Mouse (Mus musculus): Measurements from ENCODE around the gene Cdc26. TPM values are rescaled to one million over a fixed set of nuclear protein-coding genes. Genes with fewer than 3 reads are reported as not detected.

Gene Cdc26
- polyA plus RNA-seq, 1 experiment from 2014 or later: 231 TPM

DNA sequence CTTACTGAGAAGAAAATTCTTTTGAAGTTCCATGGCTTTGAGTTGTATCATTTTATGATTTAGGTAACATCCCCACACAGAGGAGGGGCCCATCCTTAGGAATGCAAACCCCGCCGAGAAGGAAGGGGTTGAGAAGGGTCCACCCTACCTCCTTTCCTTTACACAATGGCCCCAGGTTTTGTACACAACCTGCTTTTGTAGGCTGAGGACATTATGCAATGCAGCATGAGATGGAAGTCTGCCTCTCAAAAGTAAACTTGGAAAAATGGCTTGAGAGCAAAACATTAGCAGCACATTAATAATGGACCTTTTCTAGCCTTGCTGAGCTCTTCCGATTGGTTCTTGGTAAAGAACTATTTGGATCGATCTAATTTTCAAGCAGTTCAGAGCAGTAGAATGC is 42.2 kb downstream of the Cdc26 start:
- ATAC-seq (replicated peaks; ENCODE audit: insufficient number of reproducible peaks, low FRiP score, low TSS enrichment, low read depth): no peak
- no peak for DNase-seq (ENCODE audit: low spot score)
- H3K27ac ChIP-seq (replicated peaks; ENCODE audit: low read depth, low read length): no peak overlapping the region
- no peaks in the 10 kb centered on the region for H3K9me3 ChIP-seq (replicated peaks; ENCODE audit: control insufficient read depth, low read length)
- H3K9ac ChIP-seq (replicated peaks; ENCODE audit: low read length): no peak overlapping the region
- H3K4me1 ChIP-seq (ENCODE audit: control insufficient read depth, insufficient read depth, low read length): no peaks in the 10 kb centered on the region
- no peak overlapping the region for H3K4me3 ChIP-seq (ENCODE audit: low read depth, low read length)
- no peaks in the 10 kb centered on the region for H3K27me3 ChIP-seq (ENCODE audit: control insufficient read depth, insufficient read depth, low read length)
- no peaks in the 10 kb centered on the region for H3K36me3 ChIP-seq (replicated peaks; ENCODE audit: control insufficient read depth, insufficient read depth, low read depth, low read length)
- H3K4me2 ChIP-seq (ENCODE audit: low read depth, low read length): no peak overlapping the region
- WGBS: 85% methylated on average over 4 of the region's 4 CpGs

DNA sequence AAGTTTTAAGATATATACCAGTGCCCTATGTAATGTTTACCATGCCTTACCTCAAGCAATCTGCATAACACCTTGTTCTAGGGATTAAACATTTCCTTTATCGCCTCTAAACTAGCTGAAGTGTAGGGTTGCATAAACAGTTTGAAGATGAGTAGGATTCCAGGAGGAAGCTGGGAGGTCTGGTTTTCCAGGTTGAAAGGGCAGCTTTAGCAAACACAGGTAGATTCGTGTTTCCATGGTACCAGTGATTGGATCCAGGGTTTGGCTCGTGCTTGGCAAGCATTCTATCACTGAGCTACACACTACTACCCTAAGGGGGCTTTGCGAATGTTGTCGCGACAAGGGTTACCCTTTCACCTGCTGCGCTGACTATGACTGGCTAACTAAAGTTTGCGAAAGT is 44.1 kb downstream of the Cdc26 start:
- Histone ChIP-seq H3K27me3 (ENCODE audit: control insufficient read depth, insufficient read depth, low read length) (no peaks in the 10 kb centered on the region), H3K9ac (replicated peaks; ENCODE audit: low read length) (no peak overlapping the region), H3K27ac (replicated peaks; ENCODE audit: low read depth, low read length) (no peak overlapping the region), H3K4me3 (ENCODE audit: low read depth, low read length) (no peak overlapping the region), H3K4me2 (ENCODE audit: low read depth, low read length) (no peak overlapping the region), H3K4me1 (ENCODE audit: control insufficient read depth, insufficient read depth, low read length) (no peaks in the 10 kb centered on the region), H3K9me3 (replicated peaks; ENCODE audit: control insufficient read depth, low read length) (no peaks in the 10 kb centered on the region), H3K36me3 (replicated peaks; ENCODE audit: control insufficient read depth, insufficient read depth, low read depth, low read length) (no peaks in the 10 kb centered on the region)
- 91% methylated on average over 8 of the region's 8 CpGs for WGBS
- DNase-seq (ENCODE audit: low spot score): no peak
- no peak for ATAC-seq (replicated peaks; ENCODE audit: insufficient number of reproducible peaks, low FRiP score, low TSS enrichment, low read depth)

DNA sequence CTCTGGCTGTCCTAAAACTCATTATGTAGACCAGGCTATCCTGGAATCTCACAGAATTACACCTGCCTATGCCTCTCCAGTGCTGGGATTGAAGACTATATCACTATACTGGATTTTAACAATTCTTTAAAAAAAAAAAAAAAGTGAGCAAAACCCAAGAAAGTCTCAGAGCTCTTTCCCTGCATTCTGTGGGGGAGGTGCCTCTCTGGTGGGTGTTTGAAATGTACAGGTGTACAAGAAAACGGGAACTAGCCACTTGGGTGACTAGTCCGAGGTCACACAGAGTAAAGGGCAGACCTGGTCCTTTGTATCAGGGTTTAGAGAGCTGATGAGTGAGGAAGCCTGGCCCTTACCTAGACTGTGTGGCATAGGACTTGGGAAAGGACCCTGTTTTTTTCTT is 46.0 kb downstream of the Cdc26 start:
- WGBS: 93% methylated on average over 2 of the region's 2 CpGs
- Histone ChIP-seq H3K36me3 (replicated peaks; ENCODE audit: control insufficient read depth, insufficient read depth, low read depth, low read length) (no peaks in the 10 kb centered on the region), H3K27me3 (ENCODE audit: control insufficient read depth, insufficient read depth, low read length) (no peaks in the 10 kb centered on the region), H3K27ac (replicated peaks; ENCODE audit: low read depth, low read length) (no peak overlapping the region), H3K9ac (replicated peaks; ENCODE audit: low read length) (no peak overlapping the region), H3K4me1 (ENCODE audit: control insufficient read depth, insufficient read depth, low read length) (no peaks in the 10 kb centered on the region), H3K4me2 (ENCODE audit: low read depth, low read length) (no peak overlapping the region), H3K9me3 (replicated peaks; ENCODE audit: control insufficient read depth, low read length) (no peaks in the 10 kb centered on the region), H3K4me3 (ENCODE audit: low read depth, low read length) (no peak overlapping the region)
- ATAC-seq (replicated peaks; ENCODE audit: insufficient number of reproducible peaks, low FRiP score, low TSS enrichment, low read depth): no peak
- DNase-seq (ENCODE audit: low spot score): no peak

DNA sequence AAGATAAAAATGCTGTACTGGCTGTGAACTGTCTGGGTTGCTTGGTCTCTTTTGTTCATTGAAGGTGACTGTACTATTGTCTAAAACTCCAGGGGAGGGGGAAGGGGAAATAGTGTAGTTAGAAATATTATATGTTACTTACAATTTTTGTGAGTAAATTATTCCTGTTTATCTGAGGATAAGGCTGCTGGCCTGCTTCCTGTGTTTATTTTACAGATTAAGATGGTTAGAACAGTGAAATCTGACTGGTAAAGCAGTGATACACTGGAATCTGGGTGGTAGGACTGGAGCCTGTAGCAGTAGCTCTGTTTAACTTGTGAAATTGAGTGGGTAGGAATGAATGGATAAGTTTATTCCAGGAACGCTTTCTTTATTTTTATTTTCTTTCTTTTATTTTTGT is 46.4 kb downstream of the Cdc26 start:
- no peak overlapping the region for H3K4me3 ChIP-seq (ENCODE audit: low read depth, low read length)
- no peaks in the 10 kb centered on the region for H3K27me3 ChIP-seq (ENCODE audit: control insufficient read depth, insufficient read depth, low read length)
- no peak overlapping the region for H3K27ac ChIP-seq (replicated peaks; ENCODE audit: low read depth, low read length)
- WGBS: 86% methylated on average over 1 of the region's 1 CpGs
- H3K9me3 ChIP-seq (replicated peaks; ENCODE audit: control insufficient read depth, low read length): no peaks in the 10 kb centered on the region
- no peaks in the 10 kb centered on the region for H3K4me1 ChIP-seq (ENCODE audit: control insufficient read depth, insufficient read depth, low read length)
- DNase-seq (ENCODE audit: low spot score) (no peak), ATAC-seq (replicated peaks; ENCODE audit: insufficient number of reproducible peaks, low FRiP score, low TSS enrichment, low read depth) (no peak)
- no peak overlapping the region for H3K9ac ChIP-seq (replicated peaks; ENCODE audit: low read length)
- H3K36me3 ChIP-seq (replicated peaks; ENCODE audit: control insufficient read depth, insufficient read depth, low read depth, low read length): no peaks in the 10 kb centered on the region
- no peak overlapping the region for H3K4me2 ChIP-seq (ENCODE audit: low read depth, low read length)

DNA sequence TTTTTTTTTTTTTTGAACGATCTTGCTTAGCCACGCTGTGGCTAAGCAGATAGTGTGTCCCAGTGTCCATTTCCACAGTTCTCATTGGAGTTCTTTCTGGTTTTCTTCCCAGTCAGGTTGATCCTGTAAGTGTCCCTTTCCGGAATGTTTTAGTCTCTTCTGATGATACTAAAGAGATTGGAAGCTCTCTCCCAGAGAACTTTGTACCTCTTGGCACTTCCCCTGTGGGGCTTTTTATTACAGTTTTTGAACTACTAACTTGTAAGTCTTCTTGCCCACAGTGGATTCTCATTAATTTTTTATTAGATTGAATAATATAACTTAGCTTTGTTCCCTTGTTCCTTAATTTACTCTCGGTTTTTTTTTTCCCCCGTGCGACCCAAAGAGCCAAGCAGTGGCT is 46.9 kb downstream of the Cdc26 start:
- ATAC-seq (replicated peaks; ENCODE audit: insufficient number of reproducible peaks, low FRiP score, low TSS enrichment, low read depth) (no peak), DNase-seq (ENCODE audit: low spot score) (no peak)
- Histone ChIP-seq H3K9ac (replicated peaks; ENCODE audit: low read length) (peak overlapping the region; percentile 65), H3K27ac (replicated peaks; ENCODE audit: low read depth, low read length) (no peak overlapping the region), H3K4me1 (ENCODE audit: control insufficient read depth, insufficient read depth, low read length) (no peaks in the 10 kb centered on the region), H3K4me3 (ENCODE audit: low read depth, low read length) (peak overlapping the region; percentile 74), H3K4me2 (ENCODE audit: low read depth, low read length) (peak overlapping the region; percentile 55), H3K9me3 (replicated peaks; ENCODE audit: control insufficient read depth, low read length) (no peaks in the 10 kb centered on the region), H3K36me3 (replicated peaks; ENCODE audit: control insufficient read depth, insufficient read depth, low read depth, low read length) (no peaks in the 10 kb centered on the region), H3K27me3 (ENCODE audit: control insufficient read depth, insufficient read depth, low read length) (no peaks in the 10 kb centered on the region)
- 62% methylated on average over 6 of the region's 6 CpGs for WGBS

DNA sequence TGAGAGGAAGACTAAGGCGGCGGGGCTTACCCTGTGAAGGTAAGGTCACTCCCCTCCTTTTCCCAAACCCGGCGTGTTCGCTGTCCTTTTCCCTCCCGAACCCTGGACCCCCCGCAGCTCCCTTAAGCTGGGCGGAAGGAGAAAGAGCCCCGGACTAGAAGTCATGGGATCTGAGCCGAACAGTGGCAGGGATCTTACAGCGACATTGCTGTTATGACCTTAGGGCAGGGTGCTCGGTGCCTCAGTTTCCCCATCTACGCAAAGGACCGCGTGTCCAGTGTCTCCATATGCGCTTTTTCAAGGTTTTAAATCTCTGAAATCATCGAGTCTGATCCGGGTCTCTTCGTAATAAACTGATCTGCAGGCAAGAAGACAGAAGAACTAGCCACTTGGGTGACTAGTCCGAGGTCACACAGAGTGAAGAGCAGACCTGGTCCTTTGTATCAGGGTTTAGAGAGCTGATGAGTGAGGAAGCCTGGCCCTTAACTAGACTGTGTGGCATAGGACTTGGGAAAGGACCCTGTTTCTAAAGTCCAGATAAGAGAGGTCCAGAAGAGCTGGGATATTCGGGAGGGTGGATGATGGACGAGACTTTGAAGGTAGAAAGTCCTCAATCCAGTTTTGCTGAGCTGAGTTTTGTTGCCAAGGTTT is 47.5 kb downstream of the Cdc26 start:
- no peaks in the 10 kb centered on the region for H3K4me1 ChIP-seq (ENCODE audit: control insufficient read depth, insufficient read depth, low read length)
- no peaks in the 10 kb centered on the region for H3K27me3 ChIP-seq (ENCODE audit: control insufficient read depth, insufficient read depth, low read length)
- DNase-seq (ENCODE audit: low spot score): no peak
- H3K36me3 ChIP-seq (replicated peaks; ENCODE audit: control insufficient read depth, insufficient read depth, low read depth, low read length): no peaks in the 10 kb centered on the region
- WGBS: under 1% methylated on average over 21 of the region's 22 CpGs
- H3K27ac ChIP-seq (replicated peaks; ENCODE audit: low read depth, low read length): no peak overlapping the region
- H3K4me2 ChIP-seq (ENCODE audit: low read depth, low read length): peak overlapping the region; percentile 55
- H3K4me3 ChIP-seq (ENCODE audit: low read depth, low read length): peak overlapping the region; percentile 74
- peak overlapping the region; percentile 65 for H3K9ac ChIP-seq (replicated peaks; ENCODE audit: low read length)
- H3K9me3 ChIP-seq (replicated peaks; ENCODE audit: control insufficient read depth, low read length): no peaks in the 10 kb centered on the region
- ATAC-seq (replicated peaks; ENCODE audit: insufficient number of reproducible peaks, low FRiP score, low TSS enrichment, low read depth): peak; percentile 5; the same call in 1 of the 2 replicates

DNA sequence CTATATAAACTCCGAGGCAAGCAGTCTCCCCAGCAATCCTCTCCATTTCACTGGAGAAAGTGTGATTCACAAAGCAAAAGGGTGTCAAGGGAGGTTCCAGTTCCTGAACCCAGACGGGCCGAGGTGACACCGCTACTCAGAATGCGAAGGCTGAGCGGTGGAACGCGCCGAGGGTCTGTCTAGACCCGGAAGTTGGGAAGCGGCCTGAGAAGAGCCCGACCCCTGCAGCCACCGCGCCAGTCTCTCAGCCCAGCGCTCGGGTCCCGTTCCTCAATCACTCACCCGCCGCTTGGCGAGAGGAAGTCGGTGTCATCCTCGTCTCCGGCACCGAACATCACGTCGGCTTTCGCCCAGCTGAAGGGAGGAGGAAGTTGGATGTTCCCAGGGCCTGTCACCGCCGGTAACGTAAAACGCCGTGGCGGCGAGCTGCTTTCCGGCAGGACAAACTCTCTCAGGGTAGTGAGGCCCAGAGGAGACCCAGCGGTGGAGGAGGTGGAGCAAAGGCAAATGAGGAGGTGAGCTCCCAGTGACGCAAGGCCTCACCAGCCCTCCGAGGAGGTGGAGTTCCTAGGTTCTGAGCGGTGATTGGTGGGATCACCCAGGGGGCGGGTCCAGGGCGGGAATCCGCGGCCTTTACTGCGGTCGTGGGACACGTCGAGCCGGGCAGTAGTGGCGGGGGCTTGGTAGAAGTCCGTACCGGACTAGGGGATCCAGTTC is 48.2 kb downstream of the Cdc26 start, which contains the start of the genes Fkbp15 and Slc31a1:
Gene Fkbp15 (minus strand): TSS at position 461 of the 717 bp plus-strand sequence.
Gene Slc31a1 (plus strand): TSS at position 640 of the 717 bp plus-strand sequence.
- ATAC-seq (replicated peaks; ENCODE audit: insufficient number of reproducible peaks, low FRiP score, low TSS enrichment, low read depth) (peak; percentile 100), DNase-seq (ENCODE audit: low spot score) (peak; percentile 98)
- Histone ChIP-seq H3K27ac (replicated peaks; ENCODE audit: low read depth, low read length) (peak within 1 kb of the TSS; percentile 15; the same call in 1 of the 2 replicates), H3K36me3 (replicated peaks; ENCODE audit: control insufficient read depth, insufficient read depth, low read depth, low read length) (no peaks in the 10 kb centered on the region), H3K27me3 (ENCODE audit: control insufficient read depth, insufficient read depth, low read length) (no peaks in the 10 kb centered on the region), H3K4me1 (ENCODE audit: control insufficient read depth, insufficient read depth, low read length) (no peaks in the 10 kb centered on the region), H3K9ac (replicated peaks; ENCODE audit: low read length) (peak within 1 kb of the TSS; percentile 71), H3K4me3 (ENCODE audit: low read depth, low read length) (peak within 1 kb of the TSS; percentile 74), H3K9me3 (replicated peaks; ENCODE audit: control insufficient read depth, low read length) (no peaks in the 10 kb centered on the region), H3K4me2 (ENCODE audit: low read depth, low read length) (peak within 1 kb of the TSS; percentile 69)
- 0% methylated on average over 51 of the region's 51 CpGs for WGBS

DNA sequence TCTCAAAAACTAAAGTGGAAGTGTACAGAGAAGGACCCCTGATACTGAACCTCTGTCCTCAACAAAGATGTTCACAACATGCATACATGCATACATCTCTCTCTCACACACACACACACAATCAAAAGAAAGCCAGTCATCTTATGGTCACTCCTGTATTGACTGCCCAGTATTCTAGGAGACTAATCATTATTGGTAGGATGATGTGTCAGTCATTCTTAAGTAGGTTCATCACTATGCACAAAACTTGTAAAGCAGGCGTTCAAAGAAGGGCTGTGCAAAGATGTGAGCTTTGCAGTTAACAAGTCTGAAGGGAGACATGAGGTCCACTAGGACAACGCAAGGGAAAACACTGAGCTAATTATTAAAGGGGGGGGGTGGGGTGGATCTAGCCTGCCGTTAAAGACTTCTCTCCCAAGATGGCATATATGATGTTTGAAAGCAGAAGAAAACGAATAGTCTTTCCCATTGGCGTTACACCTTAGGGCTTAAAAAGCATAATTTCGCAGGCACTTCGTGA is 49.1 kb downstream of the Cdc26 start:
- Histone ChIP-seq H3K36me3 (replicated peaks; ENCODE audit: control insufficient read depth, insufficient read depth, low read depth, low read length) (no peaks in the 10 kb centered on the region), H3K9ac (replicated peaks; ENCODE audit: low read length) (peak overlapping the region; percentile 71; the same call in 1 of the 2 replicates), H3K27ac (replicated peaks; ENCODE audit: low read depth, low read length) (no peak overlapping the region), H3K27me3 (ENCODE audit: control insufficient read depth, insufficient read depth, low read length) (no peaks in the 10 kb centered on the region), H3K9me3 (replicated peaks; ENCODE audit: control insufficient read depth, low read length) (no peaks in the 10 kb centered on the region), H3K4me1 (ENCODE audit: control insufficient read depth, insufficient read depth, low read length) (no peaks in the 10 kb centered on the region), H3K4me3 (ENCODE audit: low read depth, low read length) (peak overlapping the region; percentile 74), H3K4me2 (ENCODE audit: low read depth, low read length) (peak overlapping the region; percentile 69)
- ATAC-seq (replicated peaks; ENCODE audit: insufficient number of reproducible peaks, low FRiP score, low TSS enrichment, low read depth): no peak
- 52% methylated on average over 7 of the region's 7 CpGs for WGBS
- DNase-seq (ENCODE audit: low spot score): no peak

Data from embryonic facial prominence, embryonic 11.5 days (tissue).